Mouse (Mus musculus): ENCODE results near the gene Fgf9.

GRCm38 (mm10) chr14:58113180-58113579 is 42.8 kb downstream of the Fgf9 start:
- no peak for TF ChIP-seq CTCF (IDR thresholded peaks at IDR 0.05; ENCODE audit: low read depth)
- TF ChIP-seq EP300 (IDR thresholded peaks at IDR 0.05; ENCODE audit: low read depth): no peak

All from heart, postnatal 0 days (tissue).